Mouse (Mus musculus) bone marrow macrophage, adult 2 months (primary cell): ENCODE results near the gene Kcp. TPM values are rescaled to one million over a fixed set of nuclear protein-coding genes. Genes with fewer than 3 reads are reported as not detected.

Experiments
- H3K27ac ChIP-seq: 2 replicates; pipeline ENCODE4 v1.5.1; 2012; ENCODE audit warnings: low read depth, low read length; ENCODE audit not compliant: insufficient read depth
- H3K4me1 ChIP-seq: 2 replicates; pipeline ENCODE4 v1.6.1; 2012; ENCODE audit warnings: low read length; ENCODE audit not compliant: control insufficient read depth, insufficient read depth
- H3K4me3 ChIP-seq: 2 replicates; pipeline ENCODE4 v1.5.1; 2012; ENCODE audit warnings: mild to moderate bottlenecking, low read length, moderate library complexity; ENCODE audit not compliant: insufficient read depth
- CTCF ChIP-seq: IDR thresholded peaks from 2 replicates; pipeline ENCODE4 v1.5.1; 2012; ENCODE audit warnings: low read depth, mild to moderate bottlenecking, low read length, moderate library complexity
- POLR2A ChIP-seq: IDR thresholded peaks from 2 replicates; pipeline ENCODE4 v1.6.1; 2012; ENCODE audit warnings: mild to moderate bottlenecking, low read depth, low read length, borderline replicate concordance
- polyA plus RNA-seq: library from polyadenylated mRNA; stranded (reverse); fragments of >200 nt; gene quantifications from 2 replicates; pipeline ENCODE4 v1.2.4, GENCODE M21; 2012; ENCODE audit not compliant: missing spikeins, insufficient read depth, insufficient read length

Gene Kcp
- polyA plus RNA-seq, 1 experiment: 0.40 TPM

GRCm38 (mm10) chr6:29428171-29428570, 79.6 kb downstream of the Kcp start:
- no peak overlapping the region for H3K4me3 ChIP-seq
- H3K4me1 ChIP-seq: peaks cover 8% of the 10 kb centered on the region
- H3K27ac ChIP-seq: no peak overlapping the region
- TF ChIP-seq POLR2A: no peak
- no peak for TF ChIP-seq CTCF

- H3K4me3 ChIP-seq: no peak overlapping the region
- no peak overlapping the region for H3K27ac ChIP-seq
- peaks cover 8% of the 10 kb centered on the region for H3K4me1 ChIP-seq
- TF ChIP-seq CTCF (no peak), POLR2A (no peak)
These were observed 81.4 kb downstream of the Kcp start for GRCm38 (mm10) chr6:29426331-29426730.

GRCm38 (mm10) chr6:29425118-29425517, 82.6 kb downstream of the Kcp start:
- TF ChIP-seq CTCF: no peak
- TF ChIP-seq POLR2A: no peak
- Histone ChIP-seq H3K4me3 (no peak overlapping the region), H3K4me1 (no peaks in the 10 kb centered on the region), H3K27ac (no peak overlapping the region)

Other genes starting within 250 kb of the Kcp start
- gene Hilpda, start 235.5 kb downstream of the Kcp start, polyA plus RNA-seq: 4.7 and 7.2 TPM in 2 replicates
- not detected in 2 replicates for gene Fam71f2, start 228.4 kb downstream of the Kcp start, polyA plus RNA-seq
- not detected in 2 replicates for gene Fam71f1, start 188.8 kb downstream of the Kcp start, polyA plus RNA-seq
- gene Calu, start 159.9 kb downstream of the Kcp start, polyA plus RNA-seq: 72.9 and 76.3 TPM in 2 replicates
- gene Opn1sw, start 119.5 kb downstream of the Kcp start, polyA plus RNA-seq: not detected in 2 replicates
- not detected in 2 replicates for gene Ccdc136, start 111.6 kb downstream of the Kcp start, polyA plus RNA-seq
- 0.17 and 0.20 TPM in 2 replicates for gene Flnc, start 74.7 kb downstream of the Kcp start, polyA plus RNA-seq
- 347 and 378 TPM in 2 replicates for gene Atp6v1f, start 40.2 kb downstream of the Kcp start, polyA plus RNA-seq
- not detected in 2 replicates for gene Atp6v1fnb, start 36.5 kb downstream of the Kcp start, polyA plus RNA-seq
- gene Irf5, start 18.7 kb upstream of the Kcp start, polyA plus RNA-seq: 201 and 214 TPM in 2 replicates
- 42.1 and 45.5 TPM in 2 replicates for gene Tnpo3, start 101.9 kb upstream of the Kcp start, polyA plus RNA-seq
- gene Tspan33, start 186.3 kb upstream of the Kcp start, polyA plus RNA-seq: 0.42 and 0.68 TPM in 2 replicates
- gene Smo, start 227.6 kb upstream of the Kcp start, polyA plus RNA-seq: not detected in 2 replicates